Mouse (Mus musculus) B cell, adult (primary cell): ENCODE measurements around the gene Gm5771. TPM values are rescaled to one million over a fixed set of nuclear protein-coding genes. Genes with fewer than 3 reads are reported as not detected.

Experiments
- total RNA-seq: library from RNA; stranded (reverse); gene quantifications from 4 replicates; pipeline ENCODE4 v1.2.4, GENCODE M21; 2023; ENCODE audit not compliant: inconsistent age

The Gm5771 gene
- not detected in 4 replicates for total RNA-seq

GRCm38 (mm10) chr6:41392056-41392455 is at the start of gene Gm5771:
TSS of gene Gm5771 (plus strand) at chr6:41392356.

DNA sequence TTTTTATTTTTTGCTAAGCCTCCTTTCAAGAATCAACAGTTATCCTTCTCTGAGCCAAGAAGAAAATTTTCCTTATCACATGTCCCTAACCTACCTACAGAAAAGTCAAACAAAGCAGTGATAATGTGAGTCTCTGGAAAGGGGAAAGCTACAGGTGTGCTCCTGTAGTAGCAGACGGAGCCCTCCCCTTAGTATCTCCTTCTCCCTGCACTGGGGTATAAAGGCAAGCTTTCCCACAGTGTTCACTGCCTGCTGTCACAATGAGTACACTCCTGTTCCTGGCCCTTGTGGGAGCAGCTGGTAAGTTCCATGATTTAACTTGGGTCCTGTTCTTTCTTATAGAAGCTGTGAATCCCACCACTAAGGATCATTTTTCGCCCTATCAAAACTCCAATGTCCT is 38.2 kb upstream of the Gm5771 start, which contains the start of gene Try10:
TSS of gene Try10 (plus strand) at position 174 of the 400 bp plus-strand sequence.

DNA sequence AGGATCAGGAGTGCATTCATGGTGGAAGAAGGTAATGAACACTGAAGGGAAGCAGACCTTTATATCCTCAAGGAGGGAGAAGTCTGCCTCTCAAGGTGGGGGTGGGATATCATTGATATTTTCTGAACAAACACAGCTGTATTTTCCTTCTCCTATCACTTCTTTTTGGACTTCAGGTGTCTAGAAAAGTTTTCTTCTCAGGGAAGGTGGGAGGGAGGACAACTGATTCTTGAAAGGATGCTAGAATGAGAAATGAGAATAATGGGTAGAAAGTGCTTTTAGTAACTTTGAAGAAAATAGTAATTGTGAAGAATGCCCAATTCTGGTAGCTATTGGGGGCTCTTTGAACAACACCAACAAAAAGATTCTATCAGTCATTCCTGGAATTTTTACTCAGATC is 14.6 kb upstream of the Gm5771 start, which contains the start of gene Prss3:
TSS of gene Prss3 (minus strand) at position 101 of the 400 bp plus-strand sequence.

GRCm38 (mm10) chr6:41446045-41446444 is 53.9 kb downstream of the Gm5771 start, which contains the start of gene Gm10334:
TSS of gene Gm10334 (minus strand) at chr6:41446145.

Other genes with a start within 250 kb of the Gm5771 start
- gene Try4, start 90.1 kb upstream of the Gm5771 start, total RNA-seq = 1.7 TPM in 1 of 4 replicates, not detected in the others
- 1.6 TPM in 1 of 4 replicates, not detected in the others for gene Try5, start 75.5 kb upstream of the Gm5771 start, total RNA-seq
- not detected in 4 replicates for gene Try10, start 38.3 kb upstream of the Gm5771 start, total RNA-seq
- not detected in 4 replicates for gene Prss3, start 14.7 kb upstream of the Gm5771 start, total RNA-seq
- not detected in 4 replicates for gene Gm10334, start 53.8 kb downstream of the Gm5771 start, total RNA-seq
- not detected in 4 replicates for gene Prss1, start 66.6 kb downstream of the Gm5771 start, total RNA-seq
- 0.87 to 2.5 TPM in 2 of 4 replicates, not detected in the others for gene Prss2, start 129.4 kb downstream of the Gm5771 start, total RNA-seq
- 0.57 to 1.2 TPM (median 0.78 TPM) in 4 replicates for gene Ephb6, start 213.1 kb downstream of the Gm5771 start, total RNA-seq
- gene Trpv6, start 244.0 kb downstream of the Gm5771 start, total RNA-seq = not detected in 4 replicates